In genomic region chr15:79357036-79357911, GRCm38 (mm10) we compare ENCODE assay signal across 9 mouse cellular contexts. TPM values are rescaled to one million over a fixed set of nuclear protein-coding genes. Genes with fewer than 3 reads are reported as not detected.
A peak's percentile ranks its signal among the peaks of the same experiment; 100 is the strongest.
DNase-seq lines count a peak whose midpoint lies in the region; ATAC-seq and TF ChIP-seq lines count a peak whose summit lies in the region.
"Had no signal": no experiment of that assay in that cellular context is flagged by ENCODE, and none has a peak within 500 bp of the region (broad histone marks: within the 10 kb centered on the region; RNA-seq: fewer than 3 reads in every experiment).

No protein-coding gene starts in this region.

- peaks cover 5% of the 10 kb centered on the region for H3K36me3 ChIP-seq in lung, embryonic 16.5 days (ENCODE audit: control insufficient read depth, insufficient read depth, low read length)
- H3K36me3 ChIP-seq in neural tube, embryonic 15.5 days = peaks cover 11% of the 10 kb centered on the region; the same call in 1 of the 2 replicates

- peak overlapping the region; percentile 91 for H3K4me2 ChIP-seq in lung, embryonic 16.5 days (ENCODE audit: low read depth, low read length)
- H3K4me2 ChIP-seq in neural tube, embryonic 15.5 days = peak overlapping the region; percentile 91

- peak; percentile 35; the same call in 1 of the 2 replicates for TF ChIP-seq POLR2A in embryonic fibroblast, embryonic 13.5 days (IDR thresholded peaks at IDR 0.05; ENCODE audit: low read depth, low read length)

- intact Hi-C loops in heart, postnatal 10 days (cut with DNase I) = no loop called here

- TF ChIP-seq CTCF in embryonic fibroblast, embryonic 13.5 days (IDR thresholded peaks at IDR 0.05; ENCODE audit: borderline replicate concordance, insufficient read depth, low read length) = no peak

- peak; percentile 91 for ATAC-seq in lung, embryonic 16.5 days (ENCODE audit: low read depth)
- ATAC-seq in neural tube, embryonic 15.5 days (ENCODE audit: low FRiP score) = peak; percentile 86
- ATAC-seq: Patski had no signal

- H3K4me3 ChIP-seq in embryonic fibroblast, embryonic 13.5 days (ENCODE audit: insufficient read depth, low read length) = peak overlapping the region; percentile 6; the same call in 1 of the 2 replicates
- peak overlapping the region; percentile 53 for H3K4me3 ChIP-seq in lung, embryonic 16.5 days (ENCODE audit: low read length)
- H3K4me3 ChIP-seq in neural tube, embryonic 15.5 days (replicated peaks) = peak overlapping the region; percentile 48

- WGBS in lung, embryonic 16.5 days = under 1% methylated on average over 68 of the region's 77 CpGs
- under 1% methylated on average over 67 of the region's 77 CpGs for WGBS in neural tube, embryonic 15.5 days

- no peak overlapping the region for H3K27ac ChIP-seq in embryonic fibroblast, embryonic 13.5 days (ENCODE audit: insufficient read depth, low read length)
- peak overlapping the region; percentile 84 for H3K27ac ChIP-seq in lung, embryonic 16.5 days (ENCODE audit: low read length)
- H3K27ac ChIP-seq in neural tube, embryonic 15.5 days (replicated peaks) = peak overlapping the region; percentile 35; the same call in 1 of the 2 replicates

- no peaks in the 10 kb centered on the region for H3K9me3 ChIP-seq in lung, embryonic 16.5 days (ENCODE audit: control insufficient read depth, low read length)
- H3K9me3 ChIP-seq in neural tube, embryonic 15.5 days (replicated peaks) = no peaks in the 10 kb centered on the region

- H3K4me1 ChIP-seq in embryonic fibroblast, embryonic 13.5 days (ENCODE audit: control insufficient read depth, insufficient read depth, low read length) = peaks cover 9% of the 10 kb centered on the region
- peaks cover 53% of the 10 kb centered on the region for H3K4me1 ChIP-seq in lung, embryonic 16.5 days (replicated peaks; ENCODE audit: control insufficient read depth, insufficient read depth, low read length)
- H3K4me1 ChIP-seq in neural tube, embryonic 15.5 days = peaks cover 33% of the 10 kb centered on the region

- H3K27me3 ChIP-seq in lung, embryonic 16.5 days (ENCODE audit: control insufficient read depth, insufficient read depth, low read depth, low read length) = no peaks in the 10 kb centered on the region
- H3K27me3 ChIP-seq in neural tube, embryonic 15.5 days (replicated peaks) = peaks cover 11% of the 10 kb centered on the region
- H3K27me3 ChIP-seq: Patski had no signal

- H3K9ac ChIP-seq in lung, embryonic 16.5 days (ENCODE audit: low read length) = peak overlapping the region; percentile 71
- H3K9ac ChIP-seq in neural tube, embryonic 15.5 days (replicated peaks) = peak overlapping the region; percentile 51

- peak; percentile 52 for DNase-seq in layer of hippocampus, adult 11-12 months (ENCODE audit: low spot score)
- no peak for DNase-seq in layer of hippocampus, adult 9-10 months (ENCODE audit: low spot score)
- peak; percentile 69 to 74 for DNase-seq in heart, postnatal 10 days
- peak; percentile 77 to 88 for DNase-seq in kidney, postnatal 25 days
- DNase-seq in testis, postnatal 10 days (ENCODE audit: low spot score) = peak; percentile 81

RNA-seq across cellular contexts. Expression of gene Maff, which starts 10.9 kb away (rescaled TPM):
- polyA plus RNA-seq in embryonic fibroblast, embryonic 13.5 days (2011; ENCODE audit: insufficient read length, low read depth, missing spikeins) = 11.7 and 13.8 TPM in 2 replicates
- 1 to 10 TPM; 4.8 to 6.0 TPM for total RNA-seq in heart, postnatal 10 days (2021)
- polyA plus RNA-seq in lung, embryonic 16.5 days (2015; fragmentation: Nextera tagmentation; extraction: Ambion mirVana) = 5.2 and 6.5 TPM in 2 replicates
- polyA plus RNA-seq in neural tube, embryonic 15.5 days (2015; fragmentation: Nextera tagmentation; extraction: Ambion mirVana) = 0.81 and 1.7 TPM in 2 replicates

RNA-seq across cellular contexts. Expression of gene Pla2g6, which starts 29.1 kb away (rescaled TPM):
- polyA plus RNA-seq in embryonic fibroblast, embryonic 13.5 days (2011; ENCODE audit: insufficient read length, low read depth, missing spikeins) = 7.4 and 11.3 TPM in 2 replicates
- 10 to 100 TPM in 1 of 2 experiments, 1 to 10 TPM in 1; 9.1 to 11.1 TPM for total RNA-seq in heart, postnatal 10 days (2021)
- polyA plus RNA-seq in lung, embryonic 16.5 days (2015; fragmentation: Nextera tagmentation; extraction: Ambion mirVana) = 20.1 and 22.4 TPM in 2 replicates
- polyA plus RNA-seq in neural tube, embryonic 15.5 days (2015; fragmentation: Nextera tagmentation; extraction: Ambion mirVana) = 26.1 and 27.9 TPM in 2 replicates

RNA-seq across cellular contexts. Expression of gene Tmem184b, which starts 46.1 kb away (rescaled TPM):
- 82.2 and 98.9 TPM in 2 replicates for polyA plus RNA-seq in embryonic fibroblast, embryonic 13.5 days (2011; ENCODE audit: insufficient read length, low read depth, missing spikeins)
- 10 to 100 TPM; 59.2 to 67.8 TPM for total RNA-seq in heart, postnatal 10 days (2021)
- polyA plus RNA-seq in lung, embryonic 16.5 days (2015; fragmentation: Nextera tagmentation; extraction: Ambion mirVana) = 71.1 and 78.2 TPM in 2 replicates
- 43.1 and 46.3 TPM in 2 replicates for polyA plus RNA-seq in neural tube, embryonic 15.5 days (2015; fragmentation: Nextera tagmentation; extraction: Ambion mirVana)
